Mouse (Mus musculus) hindbrain, postnatal 0 days (tissue): ENCODE data around the gene Hoxc11. TPM values are rescaled to one million over a fixed set of nuclear protein-coding genes. Genes with fewer than 3 reads are reported as not detected.

Experiments used
- ATAC-seq: fragments of 200-750 bp; cut with Nextera tagmentation; 2 replicates; pipeline ENCODE4 v1.8.0; 2017; ENCODE audit warnings: mild to moderate bottlenecking, moderate TSS enrichment, moderate library complexity
- DNase-seq: peaks from one replicate; pipeline ENCODE4 v3.0.0-alpha.2; 2015; ENCODE audit warnings: low spot score
- H3K27ac ChIP-seq: fragments of 300-500 bp; sonication (generic); 2 replicates; pipeline ENCODE4 v1.5.1; 2014; ENCODE audit warnings: mild to moderate bottlenecking
- H3K27me3 ChIP-seq: fragments of 300-500 bp; sonication (generic); 2 replicates; pipeline ENCODE4 v1.6.1; 2014; ENCODE audit warnings: low read length, mixed read lengths; ENCODE audit not compliant: insufficient read depth
- H3K36me3 ChIP-seq: fragments of 300-500 bp; sonication (generic); 2 replicates; pipeline ENCODE4 v1.6.1; 2014; ENCODE audit warnings: low read length, mixed read lengths; ENCODE audit not compliant: insufficient read depth
- H3K4me1 ChIP-seq: fragments of 300-500 bp; sonication (generic); 2 replicates; pipeline ENCODE4 v1.6.1; 2014; ENCODE audit warnings: antibody characterized with exemption, low read length, mixed read lengths; ENCODE audit not compliant: insufficient read depth
- H3K4me2 ChIP-seq: fragments of 300-500 bp; sonication (generic); 2 replicates; pipeline ENCODE4 v1.6.1; 2014; ENCODE audit warnings: low read depth, mild to moderate bottlenecking, low read length, moderate library complexity, mixed read lengths
- H3K4me3 ChIP-seq: fragments of 300-500 bp; sonication (generic); 2 replicates; pipeline ENCODE4 v1.5.1; 2014; ENCODE audit warnings: low read length
- H3K9ac ChIP-seq: fragments of 300-500 bp; sonication (generic); replicated peaks from 2 replicates; pipeline ENCODE4 v1.6.1; 2014; ENCODE audit warnings: mild to moderate bottlenecking, low read length, moderate library complexity, mixed read lengths
- H3K9me3 ChIP-seq: fragments of 300-500 bp; sonication (generic); 2 replicates; pipeline ENCODE4 v1.6.1; 2016; ENCODE audit warnings: low read length, mixed read lengths
- CTCF ChIP-seq: IDR thresholded peaks from 2 replicates; pipeline ENCODE4 v1.5.1; 2016; ENCODE audit warnings: antibody characterized with exemption, control low read depth, low read depth
- WGBS: fragments of 180-500 bp; shearing (Covaris S2); extraction: QIAGEN DNeasy Blood & Tissue Kit; methylation state at CpG from one replicate; pipeline ENCODE4 v1.1.7; 2014; 5-methylcytosine and 5-hydroxymethylcytosine counted together
- polyA plus RNA-seq: library from polyadenylated mRNA; unstranded; fragments of >200 nt; fragmentation: Nextera tagmentation; extraction: Ambion mirVana; gene quantifications from 2 replicates; pipeline ENCODE4 v1.2.1, GENCODE M21; 2015
- total RNA-seq: library from RNA; depleted of rRNA; stranded (reverse); fragments of >200 nt; gene quantifications from 2 replicates; pipeline ENCODE4 v1.2.3, GENCODE M21; 2014

The Hoxc11 gene
- total and polyA plus RNA-seq, 2 experiments from 2014 or later = not detected

DNA sequence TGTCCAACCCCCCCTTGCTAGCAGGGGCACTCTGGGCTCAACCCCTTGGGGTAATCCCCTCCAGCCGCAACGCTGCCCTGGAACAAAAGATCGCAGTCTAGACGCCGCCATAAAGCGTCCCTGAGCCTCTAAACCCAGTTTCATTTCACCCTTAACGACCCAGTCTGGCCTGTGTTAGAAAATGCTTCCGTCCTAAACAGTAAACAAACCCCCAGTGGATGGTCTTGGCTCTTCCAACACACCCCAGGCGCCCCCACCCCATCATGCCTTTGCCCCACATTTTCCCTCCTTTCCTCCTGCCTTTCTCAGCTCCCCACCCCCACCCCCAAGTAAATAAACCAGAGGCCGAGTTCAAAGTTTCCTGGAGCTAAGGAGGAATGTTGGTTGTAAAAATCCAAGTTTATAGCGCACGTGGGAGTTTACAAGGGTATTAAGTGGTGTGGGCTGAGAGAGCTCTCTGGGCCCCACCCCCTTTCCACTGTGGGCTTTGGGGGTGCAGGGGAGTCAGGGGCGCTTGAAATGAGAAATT, 5.5 kb downstream of the Hoxc11 start:
- Histone ChIP-seq H3K27ac (no peak overlapping the region), H3K4me1 (no peaks in the 10 kb centered on the region), H3K9me3 (no peaks in the 10 kb centered on the region), H3K27me3 (peaks cover 95% of the 10 kb centered on the region), H3K9ac (no peak overlapping the region), H3K36me3 (no peaks in the 10 kb centered on the region), H3K4me2 (no peak overlapping the region), H3K4me3 (no peak overlapping the region)
- no peak for TF ChIP-seq CTCF
- DNase-seq (no peak), ATAC-seq (no peak)
- 2% methylated on average over 13 of the region's 13 CpGs for WGBS

DNA sequence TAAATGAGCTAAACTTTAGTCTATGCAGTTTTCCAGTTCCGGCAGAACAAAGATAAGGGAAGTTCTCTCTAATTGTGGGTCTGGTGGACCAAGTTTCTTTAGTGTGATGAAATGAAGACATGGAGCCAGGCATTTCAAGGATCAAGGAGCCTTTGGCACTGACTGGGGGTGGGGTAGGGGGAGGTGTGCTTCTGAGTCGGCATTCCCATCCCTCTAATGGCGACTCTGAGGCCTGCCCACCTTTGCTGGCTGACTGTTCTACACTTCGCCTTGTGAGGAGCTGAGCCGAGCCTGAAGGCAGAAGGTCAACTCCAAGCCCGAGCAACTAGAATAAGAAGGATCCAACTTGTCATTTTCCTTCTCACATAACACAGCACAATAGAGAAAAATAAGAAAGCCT, 7.5 kb downstream of the Hoxc11 start:
- H3K36me3 ChIP-seq = no peaks in the 10 kb centered on the region
- H3K4me3 ChIP-seq = no peak overlapping the region
- DNase-seq = no peak
- no peak for TF ChIP-seq CTCF
- H3K4me2 ChIP-seq = no peak overlapping the region
- WGBS = 5% methylated on average over 6 of the region's 6 CpGs
- H3K4me1 ChIP-seq = no peaks in the 10 kb centered on the region
- H3K27ac ChIP-seq = no peak overlapping the region
- peaks cover 95% of the 10 kb centered on the region for H3K27me3 ChIP-seq
- H3K9me3 ChIP-seq = no peaks in the 10 kb centered on the region
- no peak overlapping the region for H3K9ac ChIP-seq
- ATAC-seq = no peak

GRCm38 (mm10) chr15:102962492-102962891, 8.3 kb downstream of the Hoxc11 start:
- Histone ChIP-seq H3K27ac (no peak overlapping the region), H3K4me3 (no peak overlapping the region), H3K4me1 (no peaks in the 10 kb centered on the region), H3K9ac (no peak overlapping the region), H3K36me3 (no peaks in the 10 kb centered on the region), H3K4me2 (no peak overlapping the region), H3K27me3 (peaks cover 95% of the 10 kb centered on the region), H3K9me3 (no peaks in the 10 kb centered on the region)
- no peak for ATAC-seq
- no peak for TF ChIP-seq CTCF
- 4% methylated on average over 13 of the region's 13 CpGs for WGBS
- no peak for DNase-seq

- TF ChIP-seq CTCF = no peak
- WGBS = 3% methylated on average over 8 of the region's 8 CpGs
- H3K27me3 ChIP-seq = peaks cover 93% of the 10 kb centered on the region
- no peaks in the 10 kb centered on the region for H3K4me1 ChIP-seq
- H3K9me3 ChIP-seq = no peaks in the 10 kb centered on the region
- H3K4me2 ChIP-seq = no peak overlapping the region
- ATAC-seq = no peak
- H3K27ac ChIP-seq = no peak overlapping the region
- no peak overlapping the region for H3K9ac ChIP-seq
- H3K36me3 ChIP-seq = no peaks in the 10 kb centered on the region
- no peak overlapping the region for H3K4me3 ChIP-seq
- no peak for DNase-seq
Measured at GRCm38 (mm10) chr15:102963259-102963658, 9.0 kb downstream of the Hoxc11 start.

- 2% methylated on average over 28 of the region's 28 CpGs for WGBS
- H3K4me1 ChIP-seq = no peaks in the 10 kb centered on the region
- no peaks in the 10 kb centered on the region for H3K9me3 ChIP-seq
- ATAC-seq (no peak), DNase-seq (no peak)
- H3K4me3 ChIP-seq = no peak overlapping the region
- no peaks in the 10 kb centered on the region for H3K36me3 ChIP-seq
- TF ChIP-seq CTCF = no peak
- no peak overlapping the region for H3K9ac ChIP-seq
- H3K4me2 ChIP-seq = no peak overlapping the region
- H3K27ac ChIP-seq = no peak overlapping the region
- H3K27me3 ChIP-seq = peaks cover 93% of the 10 kb centered on the region
Measured at GRCm38 (mm10) chr15:102963671-102964640, 9.7 kb downstream of the Hoxc11 start.

- Histone ChIP-seq H3K4me3 (no peak overlapping the region), H3K4me1 (no peaks in the 10 kb centered on the region), H3K36me3 (no peaks in the 10 kb centered on the region), H3K27me3 (peaks cover 96% of the 10 kb centered on the region), H3K27ac (no peak overlapping the region), H3K9me3 (no peaks in the 10 kb centered on the region), H3K4me2 (no peak overlapping the region), H3K9ac (no peak overlapping the region)
- DNase-seq = no peak
- WGBS = 4% methylated on average over 26 of the region's 26 CpGs
- TF ChIP-seq CTCF = no peak
- no peak for ATAC-seq
Measured at GRCm38 (mm10) chr15:102965003-102965891, 11.0 kb downstream of the Hoxc11 start.
